Mouse (Mus musculus) left cerebral cortex, adult 2 months (tissue): ENCODE measurements around the gene Car9. TPM values are rescaled to one million over a fixed set of nuclear protein-coding genes. Genes with fewer than 3 reads are reported as not detected.
A peak's percentile ranks its signal among the peaks of the same experiment; 100 is the strongest.
"Not testable (repeated sequence)": the region's sequence is repeated elsewhere in the genome, so short reads cannot be mapped to it uniquely, and the experiment has no call there.

ENCODE experiments used
- DNase-seq, 2 experiments: peaks; one replicate each; pipeline ENCODE4 v3.0.0; 2021 to 2022; ENCODE audit warnings: low spot score in 2 of 2, mixed read lengths in 1 of 2; ENCODE audit errors: extremely low spot score in 1 of 2
- H3K27ac ChIP-seq: fragments of 200-600 bp; 2 replicates; pipeline ENCODE4 v1.8.1; 2022
- H3K4me3 ChIP-seq: fragments of 200-600 bp; 2 replicates; pipeline ENCODE4 v1.8.1; 2022
- CTCF ChIP-seq: fragments of 200-600 bp; IDR thresholded peaks from 2 replicates; pipeline ENCODE4 v1.8.1; 2022; ENCODE audit warnings: antibody characterized with exemption, mild to moderate bottlenecking, moderate library complexity
- intact Hi-C: fragments of 180-260 bp; cut with DNase I; formaldehyde crosslinking; loops from one replicate; pipeline ENCODE4 v1.15.1; 2025
- total RNA-seq, 2 experiments: library from RNA; stranded (reverse); gene quantifications; 2 replicates each; pipeline ENCODE4 v1.2.3; 2021

Car9 gene
- total RNA-seq, 2 experiments from 2014 or later: not detected

- intact Hi-C loops: no loop called here
- H3K4me3 ChIP-seq: no peak overlapping the region
- H3K27ac ChIP-seq: no peak overlapping the region
- DNase-seq: no peak
- TF ChIP-seq CTCF: no peak
These were observed 24.8 kb upstream of the Car9 start for GRCm38 (mm10) chr4:43481894-43482456.

GRCm38 (mm10) chr4:43482591-43482990 lies 24.2 kb upstream of the Car9 start:
- no peak for DNase-seq
- TF ChIP-seq CTCF: no peak
- no peak overlapping the region for H3K4me3 ChIP-seq
- no peak overlapping the region for H3K27ac ChIP-seq
- intact Hi-C loops: no loop called here

- no peak within 1 kb of the TSS for H3K27ac ChIP-seq
- H3K4me3 ChIP-seq: no peak within 1 kb of the TSS
- TF ChIP-seq CTCF: no peak
- intact Hi-C loops: no loop called here
- DNase-seq: no peak
These were observed 23.2 kb upstream of the Car9 start, which contains the start of gene Sit1 for GRCm38 (mm10) chr4:43483535-43484091. Sit1 (minus strand) TSS chr4:43483734.

GRCm38 (mm10) chr4:43485666-43486065 lies 21.1 kb upstream of the Car9 start:
- intact Hi-C loops, H3K4me3 ChIP-seq, H3K27ac ChIP-seq, DNase-seq: not testable (repeated sequence)

- no peak for DNase-seq
- no peak overlapping the region for H3K4me3 ChIP-seq
- TF ChIP-seq CTCF: no peak
- intact Hi-C loops: loop anchor here (1.0 to 10.0 kb wide), 3 partner anchors 38 to 445 kb away; partner anchors contain the start of gene Fam214b
- no peak overlapping the region for H3K27ac ChIP-seq
These were observed 17.2 kb upstream of the Car9 start for GRCm38 (mm10) chr4:43489611-43490010.

GRCm38 (mm10) chr4:43490801-43491200 lies 16.0 kb upstream of the Car9 start:
- intact Hi-C loops: loop anchor here (5.0 to 10.0 kb wide), 2 partner anchors 36 to 446 kb away; partner anchors contain the start of gene Fam214b

GRCm38 (mm10) chr4:43492101-43492820 lies 14.5 kb upstream of the Car9 start:
- peak overlapping the region; percentile 52 for H3K27ac ChIP-seq

More at GRCm38 (mm10) chr4:43490801-43491200, 16.0 kb upstream of the Car9 start:
- no peak for TF ChIP-seq CTCF
- H3K27ac ChIP-seq: no peak overlapping the region
- no peak for DNase-seq
- H3K4me3 ChIP-seq: no peak overlapping the region

GRCm38 (mm10) chr4:43492821-43493185 lies 14.0 kb upstream of the Car9 start, which contains the start of gene Ccdc107:
Ccdc107 (plus strand) TSS chr4:43492900.
- TF ChIP-seq CTCF: no peak
- peak; percentile 90 to 95 for DNase-seq
- H3K27ac ChIP-seq: peak within 1 kb of the TSS; percentile 93
- H3K4me3 ChIP-seq: peak within 1 kb of the TSS; percentile 60
- intact Hi-C loops: loop anchor here (1.0 to 10.0 kb wide), 4 partner anchors 34 to 448 kb away; partner anchors contain the start of genes Creb3, Fam214b and Tln1

More at GRCm38 (mm10) chr4:43492101-43492820, 14.5 kb upstream of the Car9 start:
- peak; percentile 32 for TF ChIP-seq CTCF
- no peak for DNase-seq
- intact Hi-C loops: loop anchor here (5.0 to 10.0 kb wide), 2 partner anchors 35 to 447 kb away; partner anchors contain the start of gene Fam214b
- H3K4me3 ChIP-seq: peak overlapping the region; percentile 60; the same call in 1 of the 2 replicates

GRCm38 (mm10) chr4:43493186-43493845 lies 13.4 kb upstream of the Car9 start:
- TF ChIP-seq CTCF: peak; percentile 3
- Histone ChIP-seq H3K4me3 (peak overlapping the region; percentile 60), H3K27ac (peak overlapping the region; percentile 93)
- DNase-seq: peak; percentile 96
- intact Hi-C loops: loop anchor here (1.0 to 10.0 kb wide), 4 partner anchors 34 to 449 kb away; partner anchors contain the start of genes Creb3, Fam214b and Tln1

GRCm38 (mm10) chr4:43493846-43494240 lies 12.9 kb upstream of the Car9 start:
- intact Hi-C loops: loop anchor here (1.0 to 10.0 kb wide), 4 partner anchors 33 to 449 kb away; partner anchors contain the start of genes Creb3, Fam214b and Tln1
- Histone ChIP-seq H3K27ac (peak overlapping the region; percentile 93), H3K4me3 (peak overlapping the region; percentile 60)
- TF ChIP-seq CTCF: no peak
- no peak for DNase-seq

- TF ChIP-seq CTCF: no peak
- no peak overlapping the region for H3K4me3 ChIP-seq
- intact Hi-C loops: loop anchor here (10.0 kb wide), 1 partner anchor 452 kb away; the partner anchor contains the start of gene Fam214b
- H3K27ac ChIP-seq: no peak overlapping the region
- no peak for DNase-seq
These were observed 10.2 kb upstream of the Car9 start for GRCm38 (mm10) chr4:43496587-43496986.
